Mouse (Mus musculus): Measurements from ENCODE around the gene Jmjd8. TPM values are rescaled to one million over a fixed set of nuclear protein-coding genes. Genes with fewer than 3 reads are reported as not detected.
"Not testable (repeated sequence)": the region's sequence is repeated elsewhere in the genome, so short reads cannot be mapped to it uniquely, and the experiment has no call there.

Jmjd8 gene
- polyA plus RNA-seq, 1 experiment from 2014 or later: 70.7 TPM

DNA sequence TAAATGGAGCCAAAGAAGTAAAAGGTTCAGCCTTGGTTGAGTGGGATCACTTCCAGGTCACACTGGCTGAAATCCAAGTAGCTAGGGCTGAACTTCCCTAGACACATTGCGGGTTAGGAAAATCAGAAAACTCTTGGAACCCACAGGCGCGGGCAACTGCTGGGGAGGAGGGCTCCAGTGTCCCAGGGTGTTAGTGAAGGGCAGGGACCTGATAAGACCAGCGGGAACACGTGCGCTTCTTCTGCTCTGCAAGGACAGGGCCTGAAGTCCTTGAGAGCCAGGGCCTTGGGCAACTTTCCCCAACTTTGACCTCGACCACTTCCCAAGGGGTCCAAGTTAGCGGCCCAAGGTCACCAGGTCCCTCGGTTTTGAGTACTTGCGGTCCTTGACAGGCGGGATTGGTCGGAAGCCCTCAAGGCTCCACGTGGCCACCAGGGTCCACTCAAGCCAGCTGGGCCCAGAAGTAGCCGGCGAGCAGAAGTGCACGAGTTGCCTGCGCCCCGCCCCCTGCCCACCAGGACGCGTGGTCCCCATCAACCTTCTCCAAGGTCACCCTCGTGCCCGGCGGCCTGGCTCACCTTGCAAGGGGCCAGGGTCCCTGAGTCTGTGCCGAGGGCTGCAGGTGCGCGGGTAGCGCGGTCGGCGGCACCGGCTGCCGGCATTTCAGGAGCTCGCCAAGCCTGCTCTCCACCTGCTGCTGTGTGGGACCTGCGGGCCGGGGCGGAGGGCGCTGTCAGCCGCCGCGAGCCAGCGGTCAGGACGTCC, 39.4 kb downstream of the Jmjd8 start:
- no peak; the same call in 1 of the 2 replicates for ATAC-seq (ENCODE audit: low FRiP score, low read depth)

GRCm38 (mm10) chr17:25868601-25869191, 40.0 kb downstream of the Jmjd8 start, which contains the start of gene Mcrip2:
Gene Mcrip2, minus strand, starts transcription at chr17:25868764.
- peak within 1 kb of the TSS; percentile 83 for H3K4me3 ChIP-seq
- H3K4me2 ChIP-seq (replicated peaks): peak within 1 kb of the TSS; percentile 100
- H3K9ac ChIP-seq (replicated peaks): peak within 1 kb of the TSS; percentile 66
- WGBS: under 1% methylated on average over 24 of the region's 24 CpGs
- H3K27ac ChIP-seq (replicated peaks): 0 out of 2 replicates have a peak within 1 kb of the TSS, but pooled peaks have one; percentile 32
- H3K9me3 ChIP-seq: no peaks in the 10 kb centered on the region
- ATAC-seq (ENCODE audit: low FRiP score, low read depth): peak; percentile 90
- no peaks in the 10 kb centered on the region for H3K36me3 ChIP-seq
- H3K27me3 ChIP-seq: peaks cover 10% of the 10 kb centered on the region
- peaks cover 18% of the 10 kb centered on the region for H3K4me1 ChIP-seq

More for the DNA sequence above, 39.4 kb downstream of the Jmjd8 start:
- Histone ChIP-seq H3K4me2 (replicated peaks) (peak overlapping the region; percentile 100), H3K27ac (replicated peaks) (no peak overlapping the region), H3K9me3 (no peaks in the 10 kb centered on the region), H3K36me3 (no peaks in the 10 kb centered on the region), H3K4me3 (peak overlapping the region; percentile 83), H3K27me3 (peaks cover 10% of the 10 kb centered on the region), H3K4me1 (peaks cover 18% of the 10 kb centered on the region), H3K9ac (replicated peaks) (peak overlapping the region; percentile 66)
- 1% methylated on average over 42 of the region's 42 CpGs for WGBS

GRCm38 (mm10) chr17:25869498-25869897, 40.8 kb downstream of the Jmjd8 start:
- 86% methylated on average over 8 of the region's 8 CpGs for WGBS
- no peak for ATAC-seq (ENCODE audit: low FRiP score, low read depth)
- H3K27me3 ChIP-seq: peaks cover 10% of the 10 kb centered on the region
- H3K36me3 ChIP-seq: no peaks in the 10 kb centered on the region
- H3K4me3 ChIP-seq: no peak overlapping the region
- peaks cover 26% of the 10 kb centered on the region for H3K4me1 ChIP-seq
- no peak overlapping the region for H3K9ac ChIP-seq (replicated peaks)
- no peaks in the 10 kb centered on the region for H3K9me3 ChIP-seq
- H3K4me2 ChIP-seq (replicated peaks): no peak overlapping the region
- no peak overlapping the region for H3K27ac ChIP-seq (replicated peaks)

DNA sequence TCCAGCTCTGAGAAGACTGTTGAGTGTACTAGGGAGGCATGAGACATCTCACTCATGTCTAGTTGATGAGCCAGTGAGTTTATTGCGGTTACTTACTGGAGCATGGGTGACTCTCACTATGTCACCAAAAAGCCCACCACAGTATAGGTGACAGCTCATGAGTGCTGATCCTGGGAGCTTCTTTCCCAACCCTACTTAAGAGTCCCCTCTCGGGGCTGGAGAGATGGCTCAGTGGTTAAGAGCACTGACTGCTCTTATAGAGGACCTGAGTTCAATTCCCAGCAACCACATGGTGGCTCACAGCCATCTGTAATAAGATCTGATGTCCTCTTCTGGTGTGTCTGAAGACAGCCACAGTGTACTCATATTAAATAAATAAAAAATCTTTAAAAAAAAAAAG, 41.3 kb downstream of the Jmjd8 start:
- Histone ChIP-seq H3K4me2 (replicated peaks) (no peak overlapping the region), H3K27me3 (peaks cover 10% of the 10 kb centered on the region), H3K4me1 (peaks cover 27% of the 10 kb centered on the region), H3K27ac (replicated peaks) (no peak overlapping the region), H3K9ac (replicated peaks) (no peak overlapping the region), H3K9me3 (no peaks in the 10 kb centered on the region), H3K4me3 (no peak overlapping the region), H3K36me3 (no peaks in the 10 kb centered on the region)
- no peak for ATAC-seq (ENCODE audit: low FRiP score, low read depth)
- 86% methylated on average over 2 of the region's 2 CpGs for WGBS

GRCm38 (mm10) chr17:25871566-25871965, 42.9 kb downstream of the Jmjd8 start:
- H3K36me3 ChIP-seq; H3K9ac ChIP-seq (replicated peaks); H3K27me3 ChIP-seq; H3K4me2 ChIP-seq (replicated peaks); H3K9me3 ChIP-seq; H3K4me3 ChIP-seq; H3K27ac ChIP-seq (replicated peaks); ATAC-seq (ENCODE audit: low FRiP score, low read depth): not testable (repeated sequence)
- peaks cover 35% of the 10 kb centered on the region for H3K4me1 ChIP-seq

- Histone ChIP-seq H3K4me3 (no peak overlapping the region), H3K27me3 (peaks cover 6% of the 10 kb centered on the region), H3K4me1 (peaks cover 37% of the 10 kb centered on the region), H3K4me2 (replicated peaks) (no peak overlapping the region), H3K9me3 (no peaks in the 10 kb centered on the region), H3K27ac (replicated peaks) (no peak overlapping the region), H3K36me3 (peaks cover 1% of the 10 kb centered on the region), H3K9ac (replicated peaks) (no peak overlapping the region)
- no peak for ATAC-seq (ENCODE audit: low FRiP score, low read depth)
- WGBS: 90% methylated on average over 3 of the region's 3 CpGs
These were observed 44.0 kb downstream of the Jmjd8 start for GRCm38 (mm10) chr17:25872676-25873075.

DNA sequence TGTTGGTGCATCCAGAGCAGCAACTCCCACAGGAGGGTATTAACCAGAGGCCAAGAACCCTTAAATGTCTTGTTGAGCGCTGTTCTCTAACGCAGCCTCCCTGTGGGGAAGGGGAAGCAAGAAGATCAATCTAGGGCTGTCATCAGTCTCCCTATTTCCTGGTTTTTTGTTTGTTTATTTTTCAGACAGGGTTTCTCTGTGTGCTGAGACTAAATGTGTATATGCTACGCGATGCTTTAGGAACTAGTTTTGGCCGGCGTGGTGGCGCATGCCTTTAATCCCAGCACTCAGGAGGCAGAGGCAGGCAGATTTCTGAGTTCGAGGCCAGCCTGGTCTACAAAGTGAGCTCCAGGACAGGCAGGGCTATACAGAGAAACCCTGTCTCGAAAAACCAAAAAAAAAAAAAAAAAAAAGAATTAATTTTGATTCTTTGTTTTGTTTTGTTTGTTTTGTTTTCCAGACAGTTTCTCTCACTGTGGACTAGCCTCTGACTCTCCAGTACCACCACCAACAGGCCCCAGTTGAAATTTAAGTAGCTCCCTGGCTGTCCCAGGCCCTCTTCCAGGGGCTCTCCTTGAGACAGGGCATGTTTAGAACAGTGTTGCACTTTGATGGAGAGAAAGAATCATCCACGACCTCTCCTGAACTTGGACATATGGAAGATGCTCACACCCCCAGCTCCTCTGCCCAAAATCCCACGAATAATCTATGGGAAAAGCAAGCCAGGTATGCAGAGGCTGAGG, 44.9 kb downstream of the Jmjd8 start:
- H3K4me3 ChIP-seq: peak overlapping the region; percentile 78; the same call in 1 of the 2 replicates
- 84% methylated on average over 11 of the region's 11 CpGs for WGBS

DNA sequence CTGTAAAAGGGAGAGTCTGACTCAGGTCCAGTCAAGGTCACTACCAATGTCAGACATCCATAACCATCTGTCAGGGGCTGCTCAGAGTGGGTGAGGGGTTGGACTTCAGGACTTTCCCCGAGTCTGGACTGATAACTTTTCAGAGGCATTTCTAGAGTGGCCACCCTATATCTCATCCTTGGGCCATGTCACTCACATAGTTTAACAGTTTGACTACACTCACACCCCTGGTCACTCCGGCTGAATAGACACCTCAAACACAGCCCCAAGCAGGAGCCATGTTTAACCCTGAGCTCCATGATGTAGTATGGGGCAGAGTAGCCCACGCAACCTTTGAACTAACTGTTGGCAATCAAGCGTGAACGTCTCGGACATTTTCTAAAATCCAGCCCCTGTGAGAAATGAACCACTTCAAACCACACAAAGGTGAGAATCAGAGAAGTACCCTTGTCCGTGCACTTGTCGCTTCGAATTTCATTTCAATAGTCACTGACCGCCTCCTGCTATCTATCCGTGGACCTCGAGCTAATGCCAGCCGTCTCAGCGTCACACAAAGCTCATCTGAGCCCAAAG, 45.6 kb downstream of the Jmjd8 start:
- Histone ChIP-seq H3K4me2 (replicated peaks) (peak overlapping the region; percentile 95), H3K9ac (replicated peaks) (peak overlapping the region; percentile 55), H3K4me3 (peak overlapping the region; percentile 78), H3K4me1 (peaks cover 25% of the 10 kb centered on the region), H3K36me3 (peaks cover 17% of the 10 kb centered on the region), H3K27me3 (no peaks in the 10 kb centered on the region), H3K27ac (replicated peaks) (peak overlapping the region; percentile 94), H3K9me3 (no peaks in the 10 kb centered on the region)
- 7% methylated on average over 14 of the region's 14 CpGs for WGBS
- ATAC-seq (ENCODE audit: low FRiP score, low read depth): no peak

More for the DNA sequence above, 44.9 kb downstream of the Jmjd8 start:
- Histone ChIP-seq H3K36me3 (peaks cover 10% of the 10 kb centered on the region), H3K9ac (replicated peaks) (no peak overlapping the region), H3K9me3 (no peaks in the 10 kb centered on the region), H3K27ac (replicated peaks) (no peak overlapping the region), H3K27me3 (no peaks in the 10 kb centered on the region), H3K4me2 (replicated peaks) (peak overlapping the region; percentile 95), H3K4me1 (peaks cover 31% of the 10 kb centered on the region)
- ATAC-seq (ENCODE audit: low FRiP score, low read depth): no peak

GRCm38 (mm10) chr17:25874721-25875170, 46.1 kb downstream of the Jmjd8 start, which contains the start of gene Mettl26:
Gene Mettl26, plus strand, starts transcription at chr17:25875074.
- peak within 1 kb of the TSS; percentile 78 for H3K4me3 ChIP-seq
- peaks cover 26% of the 10 kb centered on the region for H3K4me1 ChIP-seq
- peak; percentile 73 for ATAC-seq (ENCODE audit: low FRiP score, low read depth)
- under 1% methylated on average over 25 of the region's 25 CpGs for WGBS
- H3K27me3 ChIP-seq: no peaks in the 10 kb centered on the region
- H3K4me2 ChIP-seq (replicated peaks): peak within 1 kb of the TSS; percentile 95
- H3K36me3 ChIP-seq: peaks cover 18% of the 10 kb centered on the region
- no peaks in the 10 kb centered on the region for H3K9me3 ChIP-seq
- H3K9ac ChIP-seq (replicated peaks): peak within 1 kb of the TSS; percentile 90
- H3K27ac ChIP-seq (replicated peaks): peak within 1 kb of the TSS; percentile 94

DNA sequence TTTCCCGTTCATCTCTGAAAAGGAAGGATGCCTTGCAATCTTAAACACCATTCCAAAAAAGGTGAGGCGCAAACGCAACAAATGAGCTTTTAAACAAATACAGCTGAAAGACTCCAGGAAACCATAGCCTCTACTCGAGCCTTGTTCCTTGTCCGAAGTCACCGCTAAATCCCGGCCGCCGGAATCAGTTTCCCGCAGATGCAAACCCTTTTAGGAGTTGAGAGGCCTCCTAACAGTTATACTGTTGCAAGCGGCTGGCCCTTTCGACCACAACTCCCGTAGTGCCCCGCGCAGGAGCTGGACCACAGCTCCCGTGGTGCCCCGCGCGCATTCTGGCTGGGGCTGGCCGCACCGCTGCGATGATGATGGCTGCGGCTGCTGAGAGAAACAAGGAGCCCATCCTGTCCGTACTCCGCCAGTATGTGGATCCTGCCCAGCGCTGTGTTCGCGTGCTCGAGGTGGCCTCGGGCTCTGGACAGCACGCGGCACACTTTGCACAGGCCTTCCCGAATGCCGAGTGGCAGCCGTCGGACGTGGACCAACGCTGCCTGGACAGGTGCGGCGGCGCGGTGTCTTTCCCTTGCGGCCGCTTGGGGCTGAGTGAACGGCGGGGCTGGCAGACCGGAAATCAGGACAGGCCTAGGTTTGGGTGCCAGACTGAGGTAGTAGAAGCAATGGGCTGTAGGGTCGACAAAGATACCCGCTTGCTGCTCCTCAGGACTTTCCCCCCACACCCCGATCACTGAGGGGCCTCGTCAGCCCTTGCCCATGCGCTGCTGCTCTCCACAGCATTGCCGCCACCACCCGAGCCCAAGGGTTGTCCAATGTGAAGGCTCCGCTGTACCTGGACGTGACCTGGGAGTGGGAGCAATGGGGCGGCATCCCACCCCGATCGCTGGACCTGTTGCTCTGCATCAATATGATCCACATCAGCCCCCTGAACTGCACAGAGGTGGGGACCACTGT, 46.8 kb downstream of the Jmjd8 start:
- peak overlapping the region; percentile 94 for H3K27ac ChIP-seq (replicated peaks)
- WGBS: 1% methylated on average over 59 of the region's 59 CpGs

More for the DNA sequence above, 46.8 kb downstream of the Jmjd8 start:
- Histone ChIP-seq H3K36me3 (peaks cover 18% of the 10 kb centered on the region), H3K4me2 (replicated peaks) (peak overlapping the region; percentile 95), H3K27me3 (no peaks in the 10 kb centered on the region), H3K9me3 (no peaks in the 10 kb centered on the region), H3K4me1 (peaks cover 33% of the 10 kb centered on the region), H3K4me3 (peak overlapping the region; percentile 78), H3K9ac (replicated peaks) (peak overlapping the region; percentile 90)
- peak; percentile 90 for ATAC-seq (ENCODE audit: low FRiP score, low read depth)

All from midbrain, embryonic 12.5 days (tissue).